Mouse (Mus musculus) limb, embryonic 12.5 days (tissue): ENCODE measurements at regions not wholly inside any gene's neighbourhood (a gene's known extent, or its start where the extent isn't known, plus 50 kb on each side); places are given as distances from the start of the nearest gene placed in this dataset.
A peak's percentile ranks its signal among the peaks of the same experiment; 100 is the strongest.

Experiments used
- ATAC-seq: fragments of 200-750 bp; cut with Nextera tagmentation; 2 replicates; pipeline ENCODE4 v1.8.0; 2017; ENCODE audit warnings: low read depth, moderate TSS enrichment; ENCODE audit not compliant: insufficient number of reproducible peaks, insufficient read depth, low FRiP score, low TSS enrichment
- H3K27ac ChIP-seq: fragments of 300-500 bp; sonication (generic); 2 replicates; pipeline ENCODE4 v1.5.1; 2016; ENCODE audit warnings: mild to moderate bottlenecking, moderate library complexity
- H3K27me3 ChIP-seq: fragments of 300-500 bp; sonication (generic); 2 replicates; pipeline ENCODE4 v1.6.1; 2016; ENCODE audit warnings: mild to moderate bottlenecking, moderate library complexity
- H3K36me3 ChIP-seq: fragments of 300-500 bp; sonication (generic); 2 replicates; pipeline ENCODE4 v1.6.1; 2016; ENCODE audit warnings: mild to moderate bottlenecking, moderate library complexity
- H3K4me1 ChIP-seq: fragments of 300-500 bp; sonication (generic); replicated peaks from 2 replicates; pipeline ENCODE4 v1.6.1; 2016
- H3K4me2 ChIP-seq: fragments of 300-500 bp; sonication (generic); 2 replicates; pipeline ENCODE4 v1.6.1; 2016; ENCODE audit warnings: mild to moderate bottlenecking, moderate library complexity
- H3K4me3 ChIP-seq: fragments of 300-500 bp; sonication (generic); replicated peaks from 2 replicates; pipeline ENCODE4 v1.5.1; 2016; ENCODE audit warnings: mild to moderate bottlenecking
- H3K9ac ChIP-seq: fragments of 300-500 bp; sonication (generic); replicated peaks from 2 replicates; pipeline ENCODE4 v1.6.1; 2016; ENCODE audit warnings: mild to moderate bottlenecking, moderate library complexity
- H3K9me3 ChIP-seq: fragments of 300-500 bp; sonication (generic); 2 replicates; pipeline ENCODE4 v1.6.1; 2016; ENCODE audit warnings: mild to moderate bottlenecking, moderate library complexity
- WGBS: fragments of 180-500 bp; shearing (Covaris S2); methylation state at CpG from one replicate; pipeline ENCODE4 v1.1.7; 2016; 5-methylcytosine and 5-hydroxymethylcytosine counted together

DNA sequence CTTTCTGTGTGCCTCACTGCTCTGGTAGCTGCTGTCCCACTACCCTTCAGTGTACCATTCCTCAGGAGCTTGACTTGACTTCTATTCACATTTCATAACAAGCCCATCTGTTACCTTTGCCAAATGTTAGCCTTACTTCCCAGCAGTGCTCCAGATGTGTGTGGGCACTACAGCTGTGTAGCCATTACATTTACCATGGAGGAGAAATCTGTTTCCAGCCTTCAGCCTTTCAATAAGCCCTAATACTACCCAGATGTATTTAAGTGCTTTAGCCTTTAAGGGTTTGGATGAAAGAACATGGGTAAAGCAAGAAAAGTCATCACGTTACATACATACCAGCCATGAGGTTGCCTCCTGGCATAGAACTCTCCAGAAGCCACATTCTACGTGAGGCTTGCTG, 1068.0 kb downstream of the Ttll7 start:
- Histone ChIP-seq H3K27me3 (no peaks in the 10 kb centered on the region), H3K27ac (no peak overlapping the region), H3K36me3 (no peaks in the 10 kb centered on the region), H3K9me3 (no peaks in the 10 kb centered on the region), H3K4me3 (no peak overlapping the region), H3K4me2 (no peak overlapping the region), H3K9ac (no peak overlapping the region), H3K4me1 (no peaks in the 10 kb centered on the region)
- 0 out of 2 replicates have a peak, but pooled peaks have one; percentile 47 for ATAC-seq
- 49% methylated on average over 2 of the region's 2 CpGs for WGBS

DNA sequence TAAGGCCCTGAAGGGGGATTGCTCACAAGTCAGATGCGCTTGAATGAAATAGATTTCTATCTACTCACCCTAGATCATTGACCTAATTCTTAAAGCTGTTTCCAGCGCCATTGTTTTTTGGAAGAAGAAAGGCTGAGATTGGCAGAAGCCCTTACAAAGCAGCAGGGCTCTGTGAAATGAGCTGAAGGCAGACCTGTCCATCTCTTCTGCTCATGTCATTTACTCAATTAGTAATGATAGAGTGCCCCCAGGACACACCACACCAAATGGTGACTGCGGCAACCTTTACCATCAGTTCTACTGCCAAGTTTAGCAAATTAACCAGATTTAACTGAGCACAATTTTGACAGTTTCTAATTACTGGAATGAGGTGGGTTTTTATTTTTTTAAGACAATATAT, 1067.5 kb downstream of the Ttll7 start:
- no peak for ATAC-seq
- 93% methylated on average over 3 of the region's 3 CpGs for WGBS
- no peaks in the 10 kb centered on the region for H3K36me3 ChIP-seq

DNA sequence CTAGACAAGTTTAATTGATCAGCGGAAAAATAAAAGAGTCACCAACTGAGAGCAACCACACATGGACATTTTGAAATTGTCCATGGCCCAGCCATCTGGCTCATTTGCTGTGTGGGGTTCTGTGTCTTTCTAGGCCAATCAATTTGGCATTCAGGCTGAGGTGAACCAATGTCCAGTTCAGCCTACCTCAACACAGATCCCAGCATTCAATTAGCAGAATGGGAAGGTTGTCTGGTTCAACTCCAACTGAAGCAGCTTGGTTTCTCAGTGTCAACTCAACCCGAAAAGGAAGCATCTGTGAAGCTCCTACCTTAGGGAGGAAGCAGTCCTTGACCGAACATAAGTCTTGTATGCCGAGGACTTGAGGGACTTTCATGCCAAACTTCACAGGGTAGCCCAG, 1067.0 kb downstream of the Ttll7 start:
- no peak for ATAC-seq
- no peak overlapping the region for H3K4me2 ChIP-seq
- H3K4me1 ChIP-seq: no peaks in the 10 kb centered on the region
- 95% methylated on average over 4 of the region's 4 CpGs for WGBS
- no peaks in the 10 kb centered on the region for H3K36me3 ChIP-seq
- no peak overlapping the region for H3K27ac ChIP-seq
- H3K27me3 ChIP-seq: no peaks in the 10 kb centered on the region
- no peak overlapping the region for H3K4me3 ChIP-seq
- no peaks in the 10 kb centered on the region for H3K9me3 ChIP-seq
- no peak overlapping the region for H3K9ac ChIP-seq

More for the DNA sequence above, 1067.5 kb downstream of the Ttll7 start:
- Histone ChIP-seq H3K27me3 (no peaks in the 10 kb centered on the region), H3K9ac (no peak overlapping the region), H3K4me3 (no peak overlapping the region), H3K9me3 (no peaks in the 10 kb centered on the region), H3K27ac (no peak overlapping the region), H3K4me1 (no peaks in the 10 kb centered on the region), H3K4me2 (no peak overlapping the region)

DNA sequence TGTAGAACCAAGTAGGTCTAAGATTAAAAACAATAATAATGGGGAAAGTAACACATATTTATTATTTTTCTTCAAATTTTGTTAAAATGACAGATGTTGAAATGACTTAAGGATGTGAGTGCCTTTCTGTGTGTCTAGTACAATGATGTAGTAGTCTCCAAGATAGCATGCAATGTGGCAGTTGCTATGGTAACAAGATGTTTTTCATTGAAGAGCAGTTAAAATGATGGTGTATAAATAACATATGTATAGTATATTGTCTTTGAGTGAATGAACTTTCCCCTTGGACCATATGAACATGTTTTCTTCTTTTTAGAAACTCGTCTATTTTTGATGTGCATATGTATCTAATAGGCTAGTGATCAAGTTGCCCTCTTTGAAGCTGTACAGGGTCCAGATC, 1044.6 kb downstream of the Ttll7 start:
- Histone ChIP-seq H3K9me3 (no peaks in the 10 kb centered on the region), H3K4me1 (no peaks in the 10 kb centered on the region), H3K27me3 (no peaks in the 10 kb centered on the region), H3K4me2 (no peak overlapping the region), H3K4me3 (no peak overlapping the region), H3K27ac (no peak overlapping the region), H3K36me3 (no peaks in the 10 kb centered on the region), H3K9ac (no peak overlapping the region)
- no peak for ATAC-seq
- 43% methylated on average over 1 of the region's 1 CpGs for WGBS

DNA sequence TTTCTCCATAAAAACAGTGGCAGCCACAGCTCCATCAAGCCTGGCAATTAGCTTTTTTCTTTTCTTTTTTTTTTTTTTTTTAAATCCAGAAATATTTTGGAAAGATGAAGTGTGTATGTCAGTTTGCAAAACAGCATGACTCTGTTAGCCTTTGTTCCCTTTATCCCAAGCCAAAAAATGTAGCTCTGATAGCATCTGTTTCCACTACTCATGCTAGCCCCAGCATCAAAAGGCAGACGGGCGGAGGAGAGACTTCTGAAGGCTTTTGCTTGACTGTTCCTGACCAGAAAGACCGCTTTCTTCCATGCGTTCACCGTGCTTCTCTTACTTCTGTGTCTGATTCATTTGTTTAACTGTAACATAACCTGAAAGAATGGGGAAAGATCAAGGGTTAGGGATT, 1039.5 kb downstream of the Ttll7 start:
- H3K9me3 ChIP-seq: no peaks in the 10 kb centered on the region
- no peaks in the 10 kb centered on the region for H3K27me3 ChIP-seq
- no peak overlapping the region for H3K4me2 ChIP-seq
- H3K9ac ChIP-seq: no peak overlapping the region
- ATAC-seq: no peak
- H3K36me3 ChIP-seq: no peaks in the 10 kb centered on the region
- no peak overlapping the region for H3K4me3 ChIP-seq
- H3K4me1 ChIP-seq: 0 out of 2 replicates have a peak, but pooled peaks cover under 1% of the 10 kb centered on the region
- WGBS: 52% methylated on average over 5 of the region's 5 CpGs
- no peak overlapping the region for H3K27ac ChIP-seq

DNA sequence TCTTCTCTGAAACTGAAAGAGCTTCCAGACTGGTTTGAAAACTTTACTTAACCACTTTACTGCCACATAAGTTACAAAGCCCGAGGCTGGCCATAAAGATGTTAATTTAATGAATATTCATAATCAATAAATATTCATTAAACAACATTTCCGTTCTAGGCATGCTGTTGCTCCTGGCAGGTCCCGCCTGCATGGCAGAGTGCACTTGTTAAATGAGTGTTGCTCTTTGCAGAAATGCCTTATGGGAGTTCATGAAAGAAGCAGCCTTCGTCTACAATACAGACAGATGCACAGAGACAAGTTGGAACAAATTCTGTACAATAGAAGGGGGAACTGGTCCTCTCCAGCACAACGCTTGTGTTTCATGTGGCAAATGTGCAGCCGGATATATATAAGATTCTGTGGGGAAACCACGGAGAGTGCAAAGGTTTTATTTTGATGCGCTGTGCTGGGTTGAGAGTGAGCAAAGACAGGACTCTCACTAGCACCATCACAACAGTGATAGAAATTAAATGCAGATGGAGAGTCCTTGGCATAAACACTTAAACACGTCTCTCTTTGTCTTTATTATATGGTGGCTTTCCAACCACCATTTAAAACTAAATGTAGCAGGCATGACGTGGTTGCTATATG, 1034.2 kb downstream of the Ttll7 start:
- Histone ChIP-seq H3K4me1 (peaks cover 6% of the 10 kb centered on the region; the same call in 1 of the 2 replicates), H3K27ac (no peak overlapping the region), H3K36me3 (no peaks in the 10 kb centered on the region), H3K4me3 (no peak overlapping the region), H3K9ac (no peak overlapping the region), H3K4me2 (no peak overlapping the region), H3K27me3 (no peaks in the 10 kb centered on the region), H3K9me3 (no peaks in the 10 kb centered on the region)
- ATAC-seq: no peak
- 63% methylated on average over 10 of the region's 10 CpGs for WGBS

DNA sequence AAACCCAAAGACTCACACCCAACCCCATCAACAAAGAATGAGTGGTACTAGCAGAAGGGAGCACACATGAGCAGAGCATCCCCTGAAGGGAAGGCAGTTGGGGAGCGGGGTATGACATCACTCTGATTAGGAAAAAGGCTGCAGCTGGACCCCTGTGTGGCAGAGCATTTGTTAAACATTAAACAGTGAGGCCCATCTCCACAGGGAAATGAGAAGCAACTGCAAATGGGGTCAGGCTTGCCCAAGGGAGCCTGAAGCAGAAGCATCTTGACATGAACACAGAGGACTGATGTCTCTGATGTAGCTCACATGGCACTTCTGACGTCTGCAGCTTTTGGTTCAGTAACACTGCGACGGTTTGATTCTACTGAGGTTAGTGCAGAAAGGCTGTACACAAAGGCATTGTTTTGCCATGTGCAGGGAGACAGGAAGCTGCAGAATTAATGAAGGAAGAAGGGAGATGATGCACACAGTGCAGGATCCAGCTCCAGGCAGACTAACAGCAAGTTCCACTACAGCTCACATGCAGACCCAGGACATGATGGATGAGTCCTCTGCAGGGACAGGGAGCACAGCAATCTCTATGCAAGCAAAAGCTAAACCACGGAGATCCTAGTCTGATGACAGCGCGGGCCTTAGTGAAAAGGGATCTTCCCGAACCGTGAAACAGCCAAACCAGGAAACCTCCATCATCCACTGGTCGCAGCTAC, 1030.9 kb downstream of the Ttll7 start:
- H3K4me1 ChIP-seq: peaks cover 6% of the 10 kb centered on the region; the same call in 1 of the 2 replicates
- ATAC-seq: no peak
- no peaks in the 10 kb centered on the region for H3K9me3 ChIP-seq
- H3K4me2 ChIP-seq: no peak overlapping the region
- H3K27me3 ChIP-seq: no peaks in the 10 kb centered on the region
- no peak overlapping the region for H3K9ac ChIP-seq
- H3K27ac ChIP-seq: no peak overlapping the region
- H3K4me3 ChIP-seq: no peak overlapping the region
- 73% methylated on average over 10 of the region's 10 CpGs for WGBS
- H3K36me3 ChIP-seq: no peaks in the 10 kb centered on the region

DNA sequence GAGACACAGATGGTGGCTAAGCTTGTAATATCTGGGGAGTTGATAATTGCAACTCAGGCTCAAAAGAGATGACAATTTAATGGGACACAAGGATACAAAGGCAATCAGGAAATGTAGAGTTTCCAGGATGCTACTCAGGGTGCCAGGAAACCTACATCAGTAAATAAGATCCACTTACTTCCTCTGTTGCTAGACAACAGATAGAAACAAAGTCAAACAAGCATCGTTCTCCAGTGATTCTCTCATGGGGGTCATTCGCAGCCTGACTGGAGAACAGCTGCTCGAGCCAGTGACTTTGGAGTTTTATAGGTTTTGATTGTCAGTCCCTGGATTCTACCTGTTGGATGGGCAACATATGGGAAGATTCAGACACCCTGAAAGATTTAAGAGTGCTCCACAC, 1026.5 kb downstream of the Ttll7 start:
- ATAC-seq: no peak
- no peak overlapping the region for H3K9ac ChIP-seq
- H3K36me3 ChIP-seq: no peaks in the 10 kb centered on the region
- WGBS: 51% methylated on average over 3 of the region's 3 CpGs
- H3K9me3 ChIP-seq: no peaks in the 10 kb centered on the region
- no peak overlapping the region for H3K27ac ChIP-seq
- no peak overlapping the region for H3K4me3 ChIP-seq
- no peaks in the 10 kb centered on the region; the same call in 1 of the 2 replicates for H3K4me1 ChIP-seq
- no peak overlapping the region for H3K4me2 ChIP-seq
- no peaks in the 10 kb centered on the region for H3K27me3 ChIP-seq

DNA sequence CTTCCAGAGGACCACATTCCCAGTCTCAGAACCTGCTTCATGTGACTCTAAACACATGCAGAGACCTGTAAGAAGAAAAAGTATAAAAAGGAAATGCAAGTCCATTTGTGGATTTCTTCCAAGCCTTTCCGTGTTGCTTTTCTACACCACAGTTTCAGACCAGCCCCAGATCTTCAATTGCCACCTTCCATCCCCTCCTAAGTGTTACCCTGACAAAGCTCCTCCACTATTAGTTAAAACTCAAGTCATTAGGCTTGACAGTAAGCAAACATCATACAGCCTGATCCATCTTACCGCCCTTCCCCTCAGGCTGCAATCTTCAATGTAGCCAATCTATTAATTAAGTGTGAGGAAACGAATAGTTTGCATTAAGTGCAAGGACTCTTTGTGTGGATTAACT, 1016.1 kb downstream of the Ttll7 start:
- 63% methylated on average over 3 of the region's 3 CpGs for WGBS
- no peak for ATAC-seq
- H3K36me3 ChIP-seq: no peaks in the 10 kb centered on the region
- no peaks in the 10 kb centered on the region for H3K9me3 ChIP-seq
- H3K4me3 ChIP-seq: no peak overlapping the region
- no peaks in the 10 kb centered on the region for H3K4me1 ChIP-seq
- no peaks in the 10 kb centered on the region for H3K27me3 ChIP-seq
- H3K4me2 ChIP-seq: no peak overlapping the region
- H3K9ac ChIP-seq: no peak overlapping the region
- no peak overlapping the region for H3K27ac ChIP-seq

DNA sequence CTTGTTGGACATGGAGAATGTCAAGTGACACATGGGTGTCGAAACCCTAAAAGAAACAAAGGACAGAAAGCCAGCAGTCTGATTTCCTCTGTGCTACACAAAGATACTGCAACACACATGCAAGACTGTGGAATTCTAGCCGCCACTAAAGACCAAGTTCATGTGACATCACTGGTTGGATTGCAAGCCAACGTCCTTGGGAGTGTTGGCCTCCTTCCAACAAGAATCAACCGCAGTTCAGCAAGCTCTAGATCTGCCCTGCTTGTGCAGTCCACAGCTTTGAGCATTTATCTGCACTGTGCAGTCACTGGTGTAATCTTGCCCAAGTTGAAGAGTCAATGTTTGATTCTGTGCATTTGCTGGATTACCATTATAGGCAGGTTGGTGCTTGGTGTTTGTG, 1001.2 kb downstream of the Ttll7 start:
- Histone ChIP-seq H3K9ac (no peak overlapping the region), H3K9me3 (no peaks in the 10 kb centered on the region; the same call in 1 of the 2 replicates), H3K27me3 (no peaks in the 10 kb centered on the region), H3K4me1 (0 out of 2 replicates have a peak, but pooled peaks cover 2% of the 10 kb centered on the region), H3K4me2 (no peak overlapping the region), H3K36me3 (no peaks in the 10 kb centered on the region), H3K4me3 (no peak overlapping the region), H3K27ac (no peak overlapping the region)
- ATAC-seq: no peak
- WGBS: 76% methylated on average over 4 of the region's 4 CpGs

DNA sequence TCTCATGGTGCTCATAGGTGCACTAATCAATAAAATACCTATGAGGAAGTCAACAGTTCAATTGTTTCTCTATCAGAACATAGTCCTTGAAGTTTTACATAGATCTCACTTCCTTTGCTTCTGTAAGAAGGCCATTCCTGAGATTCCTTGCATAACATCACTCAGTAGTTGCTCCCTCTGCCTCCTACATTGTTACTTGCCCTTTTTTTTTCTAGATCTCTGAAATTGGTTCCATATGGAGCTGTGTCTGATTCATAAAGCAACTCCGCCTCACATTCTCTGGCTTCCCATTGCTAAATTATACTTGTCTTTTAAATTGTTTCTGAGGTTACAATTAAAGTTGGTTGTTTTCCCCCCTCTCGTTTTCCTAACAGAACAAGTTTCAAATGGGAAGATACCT, 1000.7 kb downstream of the Ttll7 start:
- H3K4me3 ChIP-seq: no peak overlapping the region
- H3K9me3 ChIP-seq: no peaks in the 10 kb centered on the region; the same call in 1 of the 2 replicates
- H3K9ac ChIP-seq: no peak overlapping the region
- no peaks in the 10 kb centered on the region for H3K27me3 ChIP-seq
- no peak for ATAC-seq
- H3K4me2 ChIP-seq: no peak overlapping the region
- H3K4me1 ChIP-seq: peaks cover 6% of the 10 kb centered on the region; the same call in 1 of the 2 replicates
- WGBS: 54% methylated on average over 2 of the region's 2 CpGs
- no peak overlapping the region for H3K27ac ChIP-seq
- no peaks in the 10 kb centered on the region for H3K36me3 ChIP-seq

DNA sequence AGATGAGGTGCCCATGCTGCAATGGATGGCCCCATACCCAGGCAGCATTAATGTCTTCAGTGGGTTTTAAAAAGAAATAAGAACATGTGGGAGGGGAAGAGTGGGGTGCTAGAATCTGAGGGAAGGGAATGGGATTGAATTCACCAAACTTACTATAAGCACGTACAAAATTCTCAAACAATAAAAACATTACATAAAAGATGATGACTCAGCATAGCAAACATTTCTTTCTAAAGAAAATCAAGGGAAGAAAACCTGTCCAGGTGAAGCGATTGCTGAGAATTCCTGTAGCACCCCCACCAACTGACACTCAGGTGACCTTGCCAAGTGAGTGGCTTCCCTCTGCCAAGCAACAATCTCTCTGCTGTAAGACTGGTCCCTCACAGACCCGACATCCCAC, 989.2 kb downstream of the Ttll7 start:
- Histone ChIP-seq H3K9me3 (no peaks in the 10 kb centered on the region), H3K27ac (no peak overlapping the region), H3K4me1 (no peaks in the 10 kb centered on the region), H3K27me3 (no peaks in the 10 kb centered on the region), H3K4me3 (no peak overlapping the region), H3K9ac (no peak overlapping the region), H3K4me2 (no peak overlapping the region), H3K36me3 (no peaks in the 10 kb centered on the region)
- WGBS: 81% methylated on average over 3 of the region's 3 CpGs
- ATAC-seq: no peak
